Mouse (Mus musculus) left cerebral cortex, postnatal 25 days (tissue): Measurements from ENCODE around the gene Scn8a. TPM values are rescaled to one million over a fixed set of nuclear protein-coding genes. Genes with fewer than 3 reads are reported as not detected.

ENCODE experiments used
- DNase-seq, 2 experiments: peaks; one replicate each; pipeline ENCODE4 v3.0.0; 2022; ENCODE audit warnings: low spot score in 2 of 2, mixed read lengths in 1 of 2
- intact Hi-C: fragments of 180-260 bp; cut with DNase I; formaldehyde crosslinking; loops from one replicate; pipeline ENCODE4 v1.15.1; 2025
- total RNA-seq, 2 experiments: library from RNA; stranded (reverse); gene quantifications; 2 replicates each; pipeline ENCODE4 v1.2.3; 2021

Gene Scn8a
- total RNA-seq, 2 experiments from 2014 or later, result 212 to 242 TPM

DNA sequence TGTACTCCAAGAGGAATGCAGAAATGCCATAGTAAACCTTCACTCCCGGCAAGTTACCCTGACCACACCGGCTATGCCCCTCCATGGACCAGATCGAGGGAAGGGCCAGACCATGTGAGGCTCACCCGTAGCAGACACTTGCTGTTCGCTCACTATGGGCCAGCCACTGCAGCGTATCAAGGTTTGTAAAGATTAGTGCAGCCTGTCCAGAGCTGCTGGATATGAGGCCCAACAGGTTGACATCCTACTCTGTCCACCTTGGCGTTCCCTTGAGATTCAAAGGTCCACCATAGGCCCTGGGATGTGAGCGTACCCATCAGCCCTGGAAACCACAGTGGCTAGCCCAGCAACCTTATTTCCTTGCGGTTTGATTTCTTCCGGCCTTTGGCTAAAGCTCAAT lies 184.9 kb downstream of the Scn8a start:
- no peak for DNase-seq
- intact Hi-C loops, result no loop called here

DNA sequence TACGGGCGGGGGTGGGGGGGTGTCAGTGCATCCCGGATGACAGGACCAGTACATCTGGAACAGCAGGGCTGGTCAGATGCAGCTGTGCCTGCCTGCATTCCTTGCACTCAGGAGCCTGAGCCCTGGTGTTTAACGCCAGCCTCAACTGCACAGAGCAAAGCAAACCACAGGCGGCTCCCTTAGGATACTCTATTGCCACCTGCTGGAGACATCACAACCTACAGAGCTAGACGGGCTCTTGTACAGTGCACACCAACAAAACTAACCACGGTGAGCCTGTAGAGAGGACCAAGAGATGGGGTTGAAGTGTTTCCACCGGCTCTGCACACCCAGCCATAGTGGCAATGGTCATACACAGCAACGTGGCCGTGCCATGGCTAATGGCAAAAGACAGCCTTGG lies 186.6 kb downstream of the Scn8a start:
- intact Hi-C loops, result no loop called here
- peak in 1 of 2 experiments; percentile 76 for DNase-seq

DNA sequence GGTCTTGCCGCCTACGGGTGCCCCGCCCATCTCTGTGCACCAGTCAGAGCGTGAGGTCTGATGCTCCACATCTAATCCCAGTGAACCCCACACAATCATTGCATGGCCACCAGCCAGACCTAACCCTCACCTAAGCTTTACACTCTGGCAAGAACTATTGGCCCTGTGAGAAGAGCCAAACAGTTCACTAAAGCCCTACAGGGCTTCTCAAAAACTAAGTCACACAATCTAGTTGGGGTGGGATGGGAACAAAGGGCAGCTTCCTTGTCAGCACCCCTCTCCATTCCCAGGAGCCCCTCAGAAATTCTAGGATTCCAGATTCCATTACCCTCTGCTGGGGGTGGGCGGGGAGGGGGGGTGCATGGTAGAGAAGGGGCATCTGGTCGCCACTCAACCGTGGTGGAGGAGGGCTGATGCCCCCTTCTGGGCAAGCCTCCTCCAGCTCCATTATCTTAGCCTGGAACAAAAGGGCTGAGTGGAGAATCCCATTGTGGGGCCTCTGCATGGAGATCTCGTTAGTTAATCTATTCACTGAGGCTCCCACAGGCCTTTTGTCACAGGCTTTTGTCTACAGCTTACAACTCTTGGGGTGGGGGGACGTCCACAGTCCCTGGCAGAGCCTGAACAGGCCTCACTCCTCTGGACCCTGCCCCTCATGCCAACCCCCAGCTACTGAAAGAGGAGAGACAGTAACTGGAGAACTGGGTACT lies 190.1 kb downstream of the Scn8a start:
- intact Hi-C loops, result no loop called here
- DNase-seq, result no peak

- DNase-seq, result no peak
- intact Hi-C loops, result no loop called here
Observed at GRCm38 (mm10) chr15:101060280-101060852, 190.7 kb downstream of the Scn8a start.

DNA sequence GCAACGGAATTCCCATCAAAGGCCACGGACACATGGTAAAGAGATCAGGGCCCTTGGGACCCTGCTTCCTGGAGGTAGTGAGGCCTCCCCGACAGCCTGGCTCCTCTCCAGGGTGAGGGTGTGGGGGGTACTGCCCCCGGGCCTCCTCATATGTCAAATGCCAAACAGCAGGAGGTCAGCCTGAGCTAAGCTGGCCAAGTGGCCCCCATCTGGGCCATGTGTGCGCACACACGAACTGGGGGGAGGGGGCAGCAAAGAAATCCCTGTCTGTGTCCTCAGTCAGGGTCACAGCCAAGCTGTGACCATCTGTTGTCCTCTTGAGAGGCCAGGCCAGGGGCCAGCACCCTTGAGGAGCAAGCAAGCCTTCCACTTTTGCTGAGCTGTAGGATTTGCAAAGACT lies 195.4 kb downstream of the Scn8a start:
- intact Hi-C loops, result no loop called here
- DNase-seq, result no peak

DNA sequence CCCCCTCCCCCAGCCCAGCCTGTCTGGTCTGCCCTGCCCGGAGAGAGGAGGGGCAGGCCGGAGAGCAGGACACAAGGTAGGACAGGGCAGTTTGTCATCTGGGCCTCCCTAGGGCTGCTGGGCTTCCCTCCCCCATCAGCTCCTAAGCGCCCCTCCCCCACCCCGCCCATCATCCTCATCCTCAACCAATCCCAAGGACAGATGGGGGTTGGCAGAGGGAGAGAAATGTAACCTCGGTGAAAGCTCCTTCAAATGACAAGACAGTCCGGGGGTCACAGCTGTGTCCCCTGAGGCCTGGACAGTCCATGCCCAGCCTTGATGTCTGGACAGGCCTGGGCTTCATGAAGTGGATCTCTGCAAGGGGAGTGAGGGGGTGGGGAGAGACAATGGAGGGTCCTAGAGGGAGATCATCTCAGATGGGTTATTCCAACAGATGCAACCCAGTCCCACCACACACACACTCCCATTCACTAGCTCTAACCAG lies 196.7 kb downstream of the Scn8a start:
- DNase-seq, result no peak
- intact Hi-C loops, result no loop called here

DNA sequence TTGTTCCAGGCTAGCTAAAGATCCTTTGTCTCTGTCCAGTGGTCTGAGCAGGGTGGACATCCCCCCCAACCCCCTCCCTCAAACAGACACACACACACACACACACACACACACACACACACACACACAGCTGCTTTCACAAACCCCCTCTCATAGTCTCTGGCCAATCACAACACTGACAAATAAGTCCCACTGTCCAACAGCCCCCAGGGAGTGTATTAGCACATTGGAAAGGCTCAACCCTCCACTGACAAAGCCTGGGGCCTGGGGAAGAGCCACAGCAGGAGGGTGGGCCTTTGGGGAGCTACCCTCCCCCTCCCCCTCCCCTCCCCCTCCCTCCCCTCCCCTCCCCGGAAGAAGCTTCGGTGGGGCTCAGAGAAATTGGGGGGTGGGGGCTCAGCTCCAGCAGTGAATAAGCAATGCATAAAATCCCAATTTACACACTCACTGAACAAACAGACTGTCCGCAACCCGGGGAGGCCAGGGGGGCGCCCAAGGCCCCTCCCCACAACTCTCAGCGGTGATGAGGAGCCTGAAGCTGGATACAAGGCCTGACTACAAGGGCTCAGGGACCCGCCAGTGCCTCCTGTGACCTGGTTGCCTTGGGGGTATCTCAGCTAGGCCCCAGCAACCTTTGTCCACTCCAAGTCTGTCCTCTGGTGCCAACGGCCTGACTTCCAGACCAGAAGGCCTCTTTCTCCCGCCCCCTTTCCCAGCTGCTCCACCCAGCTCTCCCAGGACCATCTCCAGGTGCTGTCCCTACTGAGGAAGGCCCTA lies 197.4 kb downstream of the Scn8a start:
- intact Hi-C loops, result no loop called here

DNA sequence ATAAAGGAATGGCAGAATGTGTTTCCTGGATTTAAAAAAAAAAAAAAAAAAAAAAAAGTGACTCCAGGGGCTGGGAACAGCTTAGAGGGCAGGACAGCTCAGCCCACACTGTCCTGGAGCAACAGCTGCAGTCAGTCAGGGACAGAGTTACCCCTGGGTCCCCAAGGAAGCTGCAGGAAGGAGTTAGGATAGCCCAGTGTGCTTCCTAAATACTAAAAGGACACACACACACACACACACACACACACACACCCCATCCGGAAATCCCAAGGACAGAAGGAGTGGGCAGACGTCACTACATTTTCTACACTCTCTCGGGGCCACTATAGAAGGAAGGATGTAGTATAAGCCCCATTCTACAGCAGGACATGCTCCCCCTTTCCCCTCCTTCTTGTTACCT lies 198.4 kb downstream of the Scn8a start:
- intact Hi-C loops, result no loop called here

More for the DNA sequence above, 197.4 kb downstream of the Scn8a start:
- no peak for DNase-seq

DNA sequence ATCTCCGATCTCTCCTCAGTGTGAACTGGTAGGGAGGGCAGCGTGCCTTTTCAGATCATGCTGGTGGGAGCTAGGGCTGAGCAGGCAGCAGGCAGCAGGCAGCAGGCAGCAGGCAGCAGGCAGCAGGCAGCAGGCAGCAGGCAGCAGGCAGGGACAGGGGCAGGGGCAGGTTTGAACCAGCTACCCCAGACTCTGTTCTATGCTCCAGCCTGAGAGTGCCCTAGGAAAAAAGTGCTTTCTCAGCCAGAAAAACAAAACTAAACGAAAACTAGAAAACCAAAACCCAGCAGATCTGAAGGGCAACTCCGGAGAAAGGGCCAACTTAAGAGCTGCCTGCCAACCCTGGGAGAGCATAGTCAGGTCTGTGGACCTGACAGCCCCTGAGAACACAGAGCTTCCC lies 199.0 kb downstream of the Scn8a start:
- intact Hi-C loops, result no loop called here
- no peak for DNase-seq

More for the DNA sequence above, 198.4 kb downstream of the Scn8a start:
- DNase-seq, result no peak

GRCm38 (mm10) chr15:101069641-101070190 lies 200.1 kb downstream of the Scn8a start:
- no peak for DNase-seq
- intact Hi-C loops, result no loop called here

- intact Hi-C loops, result no loop called here
- DNase-seq, result no peak
Observed at GRCm38 (mm10) chr15:101070762-101071161, 201.1 kb downstream of the Scn8a start.

- no peak for DNase-seq
- intact Hi-C loops, result no loop called here
Observed at GRCm38 (mm10) chr15:101072736-101073135, 203.1 kb downstream of the Scn8a start.

- DNase-seq, result no peak
- intact Hi-C loops, result no loop called here
Observed at GRCm38 (mm10) chr15:101074067-101074466, 204.4 kb downstream of the Scn8a start.

DNA sequence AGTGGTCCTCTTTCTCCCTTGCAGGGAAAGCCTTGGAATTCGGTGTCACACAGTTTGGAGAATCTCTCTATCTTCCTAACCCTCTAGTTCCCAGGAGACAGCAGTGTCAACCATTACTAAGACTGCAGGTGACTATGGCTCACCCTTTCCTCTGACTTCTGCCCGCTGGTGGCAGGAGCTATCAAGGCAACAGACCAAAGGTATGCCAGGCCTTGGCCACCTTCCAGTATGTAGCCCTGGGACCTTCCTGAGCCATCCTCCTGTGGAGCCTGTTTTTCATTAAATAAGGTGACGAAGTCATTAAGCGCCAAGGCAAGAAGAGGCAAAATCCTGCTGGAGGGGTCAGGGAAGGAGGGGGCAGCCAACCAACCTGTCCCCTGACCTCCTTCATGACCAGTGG lies 205.5 kb downstream of the Scn8a start:
- no peak for DNase-seq
- intact Hi-C loops, result no loop called here

DNA sequence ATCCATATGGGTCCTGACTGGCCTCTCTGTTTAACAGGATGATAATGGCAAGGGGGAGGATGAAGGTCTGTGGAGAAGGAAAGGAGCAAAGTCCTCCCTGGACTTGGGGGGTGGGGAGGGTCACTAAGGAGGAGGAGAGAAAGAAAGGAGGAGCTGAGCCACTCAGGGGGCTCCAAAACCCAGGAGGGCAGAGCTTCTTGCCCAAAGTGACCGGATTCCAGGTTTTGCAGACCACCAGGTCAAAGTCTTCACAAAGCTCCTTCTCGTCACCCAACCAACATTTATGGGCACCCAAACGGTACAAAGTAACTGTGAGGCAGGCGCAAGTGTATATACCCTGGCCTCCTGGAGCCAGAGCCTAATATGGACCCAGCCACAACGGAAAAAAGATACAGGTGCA lies 206.0 kb downstream of the Scn8a start:
- DNase-seq, result no peak
- intact Hi-C loops, result no loop called here

DNA sequence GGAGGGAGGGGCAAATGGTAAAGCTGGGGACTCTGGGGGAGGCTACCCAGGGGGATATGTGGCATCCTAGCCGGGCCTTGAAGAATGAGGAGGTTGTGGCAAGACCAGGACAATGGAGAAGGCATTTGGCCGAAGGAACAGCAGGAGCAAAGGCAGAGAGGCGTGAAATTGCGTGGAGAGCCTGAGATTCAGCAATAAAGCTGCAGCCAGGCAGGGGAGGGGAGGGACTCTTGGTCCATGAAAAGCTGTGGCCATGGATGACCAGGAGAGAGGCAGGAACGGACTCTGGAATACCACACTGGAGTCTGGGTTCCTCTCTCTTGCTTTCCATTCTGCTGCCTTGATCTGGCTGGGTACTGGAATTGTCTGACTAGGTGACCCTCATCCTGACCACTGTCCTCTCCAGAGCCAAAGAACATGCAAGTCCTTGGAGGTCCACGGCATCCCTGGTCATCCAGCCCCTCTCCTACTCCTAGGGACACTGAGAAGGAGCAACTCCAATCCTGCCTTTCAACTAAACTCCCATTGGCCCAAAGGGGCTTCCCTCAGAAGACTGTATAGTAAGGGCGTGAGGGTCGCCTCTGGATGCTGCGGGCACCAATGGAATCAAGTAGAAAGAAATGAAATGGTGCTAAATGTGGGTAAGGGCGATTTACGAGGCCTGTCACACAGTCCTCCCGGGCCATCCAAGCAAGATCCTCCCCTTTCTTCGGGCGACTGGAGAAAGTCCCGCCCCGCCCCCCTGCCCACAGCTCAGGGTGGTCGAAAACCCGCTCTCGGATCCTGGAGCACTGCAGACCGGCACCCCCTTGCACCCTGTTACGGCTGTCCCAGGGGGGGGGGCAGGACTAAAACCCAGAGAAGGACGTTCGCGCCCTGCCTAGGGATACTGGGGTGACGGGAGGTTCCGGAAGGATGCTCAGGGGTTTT lies 206.7 kb downstream of the Scn8a start:
- no peak for DNase-seq
- intact Hi-C loops, result no loop called here

DNA sequence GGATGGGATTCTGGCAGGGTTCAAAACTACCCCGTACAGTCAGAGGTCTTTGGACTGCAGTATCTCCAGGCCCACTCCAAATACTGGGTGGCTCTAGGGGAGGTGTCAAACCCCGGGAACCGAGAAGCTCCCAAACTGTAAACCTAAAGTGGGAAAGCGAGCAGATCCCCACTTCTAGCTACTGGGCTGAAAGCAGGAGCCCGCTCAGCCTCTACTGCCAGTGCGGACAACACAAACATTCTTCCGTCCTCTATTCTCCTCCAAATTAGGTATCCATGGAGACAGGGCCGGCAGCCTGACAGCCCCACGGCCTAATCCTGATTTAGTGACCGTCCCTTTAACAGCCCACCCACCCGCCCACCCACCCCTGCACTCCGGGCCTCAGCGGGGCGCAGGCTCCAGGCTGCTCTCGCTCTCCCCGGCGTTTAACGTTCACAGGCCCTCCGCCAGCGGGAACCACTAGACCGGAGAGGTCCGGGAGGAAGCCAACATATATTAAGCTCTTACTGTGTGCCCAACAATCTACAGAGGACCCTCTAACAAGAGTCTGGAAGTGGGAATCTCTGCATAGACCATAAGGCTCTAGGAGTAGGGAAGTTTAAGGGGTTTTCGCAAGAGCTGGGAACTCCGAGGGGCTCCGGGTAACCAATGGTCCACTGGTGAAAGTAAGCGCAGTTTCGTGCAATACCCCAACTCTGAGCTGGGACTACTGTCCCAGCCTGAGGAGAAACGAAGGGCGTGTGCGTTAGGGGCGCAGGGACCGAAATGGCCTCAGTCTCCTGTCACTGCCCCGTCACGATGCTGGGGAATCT lies 207.5 kb downstream of the Scn8a start:
- intact Hi-C loops, result no loop called here
- no peak for DNase-seq

- intact Hi-C loops, result no loop called here
- no peak for DNase-seq
Observed at GRCm38 (mm10) chr15:101077813-101078730, 208.4 kb downstream of the Scn8a start, which contains the start of gene Fignl2. TSS of gene Fignl2 (minus strand) at chr15:101078567.
